Mouse (Mus musculus) frontal cortex, postnatal 36 days (tissue): ENCODE data around the gene Mast4.
A peak's percentile ranks its signal among the peaks of the same experiment; 100 is the strongest.
"Not testable (repeated sequence)": the region's sequence is repeated elsewhere in the genome, so short reads cannot be mapped to it uniquely, and the experiment has no call there.

Experiments used
- DNase-seq, 2 experiments: peaks; one replicate each; pipeline ENCODE4 v3.0.0; 2022; ENCODE audit warnings: low spot score in 2 of 2

Gene Mast4

GRCm38 (mm10) chr13:102749891-102750290 is 584.4 kb downstream of the Mast4 start:
- DNase-seq: no peak

GRCm38 (mm10) chr13:102749194-102749593 is 585.1 kb downstream of the Mast4 start:
- peak in 1 of 2 experiments; percentile 30 for DNase-seq

- DNase-seq: peak; percentile 57 to 69
These were observed 587.3 kb downstream of the Mast4 start for GRCm38 (mm10) chr13:102746803-102747561.

- DNase-seq: peak; percentile 58 to 76
These were observed 588.5 kb downstream of the Mast4 start for GRCm38 (mm10) chr13:102745626-102746342.

- DNase-seq: peak in 1 of 2 experiments; percentile 19
These were observed 589.1 kb downstream of the Mast4 start for GRCm38 (mm10) chr13:102745270-102745600.

- DNase-seq: peak; percentile 54 to 73
These were observed 589.6 kb downstream of the Mast4 start for GRCm38 (mm10) chr13:102744481-102745269.

GRCm38 (mm10) chr13:102739720-102740535 is 594.4 kb downstream of the Mast4 start:
- no peak for DNase-seq

GRCm38 (mm10) chr13:102737811-102738210 is 596.5 kb downstream of the Mast4 start:
- no peak for DNase-seq

GRCm38 (mm10) chr13:102733063-102733462 is 601.2 kb downstream of the Mast4 start:
- DNase-seq: no peak

- not testable (repeated sequence) for DNase-seq
These were observed 605.3 kb downstream of the Mast4 start for GRCm38 (mm10) chr13:102728951-102729350.

GRCm38 (mm10) chr13:102728035-102728434 is 606.3 kb downstream of the Mast4 start:
- no peak for DNase-seq

GRCm38 (mm10) chr13:102726876-102727275 is 607.4 kb downstream of the Mast4 start:
- DNase-seq: no peak

GRCm38 (mm10) chr13:102725906-102726305 is 608.4 kb downstream of the Mast4 start:
- no peak for DNase-seq

- no peak for DNase-seq
These were observed 608.9 kb downstream of the Mast4 start for GRCm38 (mm10) chr13:102725416-102725815.

- DNase-seq: no peak
These were observed 617.3 kb downstream of the Mast4 start for GRCm38 (mm10) chr13:102716973-102717372.

GRCm38 (mm10) chr13:102700744-102701143 is 633.6 kb downstream of the Mast4 start:
- DNase-seq: no peak

- no peak for DNase-seq
These were observed 634.1 kb downstream of the Mast4 start for GRCm38 (mm10) chr13:102700176-102700575.

- DNase-seq: peak; percentile 40 to 50
These were observed 635.5 kb downstream of the Mast4 start for GRCm38 (mm10) chr13:102698751-102699323.

GRCm38 (mm10) chr13:102698335-102698734 is 636.0 kb downstream of the Mast4 start:
- DNase-seq: no peak

- no peak for DNase-seq
These were observed 639.0 kb downstream of the Mast4 start for GRCm38 (mm10) chr13:102695121-102695905.
